In the genomic region with DNA sequence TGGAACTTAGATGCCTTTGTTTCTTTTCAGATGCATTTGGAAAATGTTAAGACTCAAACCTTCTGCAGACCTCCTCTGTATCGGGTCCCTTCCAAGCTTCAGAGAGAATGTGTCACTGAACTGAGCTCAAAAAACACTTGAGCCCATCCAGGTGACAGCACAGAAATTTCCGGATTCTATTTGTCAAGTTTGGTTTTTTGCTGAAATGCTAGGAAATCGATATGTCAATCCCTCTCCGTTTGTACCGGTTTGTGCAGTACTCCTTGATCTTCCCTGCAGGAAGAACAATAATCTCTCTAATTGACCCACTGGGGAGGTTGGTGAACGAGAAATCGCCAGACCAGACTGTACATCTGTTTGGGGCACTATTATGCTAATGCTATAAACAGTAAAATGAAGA, we compare ENCODE assay signal across 16 mouse cellular contexts. TPM values are rescaled to one million over a fixed set of nuclear protein-coding genes. Genes with fewer than 3 reads are reported as not detected.
DNase-seq lines count a peak whose midpoint lies in the region; ATAC-seq and TF ChIP-seq lines count a peak whose summit lies in the region.
"Had no signal": no experiment of that assay in that cellular context is flagged by ENCODE, and none has a peak within 500 bp of the region (broad histone marks: within the 10 kb centered on the region; RNA-seq: fewer than 3 reads in every experiment).

No protein-coding gene starts in this region.

- TF ChIP-seq POLR2A in cerebellum, adult 2 months (IDR thresholded peaks at IDR 0.05; ENCODE audit: borderline replicate concordance, insufficient read depth, low read length), result no peak

- intact Hi-C loops in left cerebral cortex, postnatal 25 days (cut with DNase I), result loop anchor here (5.0 kb wide), 1 partner anchor 106 kb away; no protein-coding TSS in a partner anchor

- H3K36me3 ChIP-seq in midbrain, embryonic 14.5 days (ENCODE audit: control insufficient read depth, insufficient read depth, low read length), result no peaks in the 10 kb centered on the region
- H3K36me3 ChIP-seq: embryonic facial prominence, embryonic 12.5 days; heart, embryonic 15.5 days; liver, embryonic 12.5 days had no signal

- no peak for TF ChIP-seq CTCF in cerebellum, adult 2 months (IDR thresholded peaks at IDR 0.05; ENCODE audit: borderline replicate concordance, insufficient read depth, low read depth, low read length)

- H3K27me3 ChIP-seq in cerebellum, adult 2 months (ENCODE audit: control insufficient read depth, insufficient read depth, low read length), result no peaks in the 10 kb centered on the region
- peaks cover 71% of the 10 kb centered on the region for H3K27me3 ChIP-seq in midbrain, embryonic 14.5 days (ENCODE audit: control insufficient read depth, insufficient read depth, low read length)

- DNase-seq in cerebellum, adult 2 months, result peak; percentile 34 to 37
- no peak for DNase-seq in cerebellum, adult 11 months
- peak; percentile 28 for DNase-seq in retina, embryonic 14.5 days (ENCODE audit: low spot score)
- no peak for DNase-seq in retina, postnatal 1 day
- DNase-seq in midbrain, embryonic 14.5 days, result peak; percentile 64
- DNase-seq in kidney, adult 18-20 months, result no peak
- DNase-seq in left cerebral cortex, adult 9 months (ENCODE audit: low spot score in 2 of 2), result no peak
- no peak for DNase-seq in left cerebral cortex, postnatal 25 days (ENCODE audit: low spot score in 2 of 2)
- DNase-seq: gastrocnemius, postnatal 14 days; kidney, postnatal 4 days; lung, postnatal 14 days had no signal

- peak overlapping the region; percentile 71 for H3K9ac ChIP-seq in midbrain, embryonic 14.5 days (replicated peaks; ENCODE audit: low read length)
- H3K9ac ChIP-seq: embryonic facial prominence, embryonic 12.5 days; heart, embryonic 15.5 days; liver, embryonic 12.5 days had no signal

- H3K9me3 ChIP-seq in midbrain, embryonic 14.5 days (ENCODE audit: control insufficient read depth, low read length), result no peaks in the 10 kb centered on the region
- H3K9me3 ChIP-seq: embryonic facial prominence, embryonic 12.5 days; heart, embryonic 15.5 days; liver, embryonic 12.5 days had no signal

- WGBS in cerebellum, adult 2 months, result 1% methylated on average over 7 of the region's 7 CpGs
- WGBS in midbrain, embryonic 14.5 days, result 2% methylated on average over 7 of the region's 7 CpGs

- no peaks in the 10 kb centered on the region for H3K4me1 ChIP-seq in cerebellum, adult 2 months (ENCODE audit: control insufficient read depth, insufficient read depth, low read length)
- H3K4me1 ChIP-seq in midbrain, embryonic 14.5 days (ENCODE audit: control insufficient read depth, insufficient read depth, low read length), result peaks cover 11% of the 10 kb centered on the region; the same call in 1 of the 2 replicates

- peak overlapping the region; percentile 97; the same call in 1 of the 2 replicates for H3K27ac ChIP-seq in cerebellum, adult 2 months (ENCODE audit: insufficient read depth, low read length)
- H3K27ac ChIP-seq in midbrain, embryonic 14.5 days (replicated peaks; ENCODE audit: low read depth, low read length), result peak overlapping the region; percentile 90
- H3K27ac ChIP-seq: embryonic facial prominence, embryonic 12.5 days; heart, embryonic 15.5 days; liver, embryonic 12.5 days had no signal

- peak overlapping the region; percentile 89 for H3K4me3 ChIP-seq in cerebellum, adult 2 months (replicated peaks; ENCODE audit: insufficient read depth, low read depth, low read length)
- peak overlapping the region; percentile 50 for H3K4me3 ChIP-seq in midbrain, embryonic 14.5 days (replicated peaks; ENCODE audit: low read depth, low read length)
- H3K4me3 ChIP-seq: embryonic facial prominence, embryonic 12.5 days; heart, embryonic 15.5 days; liver, embryonic 12.5 days had no signal

- ATAC-seq in midbrain, embryonic 14.5 days (ENCODE audit: low FRiP score, low TSS enrichment), result no peak
- ATAC-seq: intestine, embryonic 16.5 days; liver, embryonic 12.5 days had no signal

- H3K4me2 ChIP-seq in midbrain, embryonic 14.5 days (ENCODE audit: low read length), result peak overlapping the region; percentile 59
- H3K4me2 ChIP-seq: embryonic facial prominence, embryonic 12.5 days; heart, embryonic 15.5 days; liver, embryonic 12.5 days had no signal

RNA-seq across cellular contexts. Expression of gene Barhl2, which starts 2.0 kb away (rescaled TPM):
- 33.4 and 38.4 TPM in 2 replicates for polyA plus RNA-seq in cerebellum, adult 2 months (2012; rRNA removed)
- polyA plus RNA-seq in midbrain, embryonic 14.5 days (2014; fragmentation: Nextera tagmentation; extraction: Ambion mirVana), result 12.2 and 14.4 TPM in 2 replicates
- 1 to 10 TPM in 1 of 2 experiments, under 1 TPM in 1; 0.82 to 1.5 TPM for total RNA-seq in left cerebral cortex, postnatal 25 days (2021)
- total RNA-seq: adrenal gland, adult 18-20 months; gastrocnemius, postnatal 14 days had no signal
- polyA plus RNA-seq: embryonic facial prominence, embryonic 12.5 days; heart, embryonic 15.5 days; intestine, embryonic 16.5 days; liver, embryonic 12.5 days had no signal

Comparison
In these comparisons a context has a peak if more than half of its experiments do, and no peak if none do; other contexts are left out.
1. DNase-seq: peak in cerebellum, adult 2 months (2 of 2), retina, embryonic 14.5 days (single experiment) and midbrain, embryonic 14.5 days (single experiment); none in cerebellum, adult 11 months (single experiment), retina, postnatal 1 day (single experiment), kidney, adult 18-20 months (single experiment), left cerebral cortex, adult 9 months (0 of 2) and left cerebral cortex, postnatal 25 days (0 of 2).